Mouse (Mus musculus) right cerebral cortex, postnatal 10 days (tissue): ENCODE measurements at regions not wholly inside any gene's neighbourhood (a gene's known extent, or its start where the extent isn't known, plus 50 kb on each side); places are given as distances from the start of the nearest gene placed in this dataset.

Source experiments
- DNase-seq, 2 experiments: peaks; one replicate each; pipeline ENCODE4 v3.0.0; 2021; ENCODE audit warnings: low spot score in 2 of 2

- DNase-seq: no peak
Measured at GRCm38 (mm10) chr8:44094818-44095217, 385.0 kb upstream of the Adam34 start.

GRCm38 (mm10) chr8:44093491-44093890 lies 383.6 kb upstream of the Adam34 start:
- no peak for DNase-seq

GRCm38 (mm10) chr8:44082057-44082456 lies 372.2 kb upstream of the Adam34 start:
- no peak for DNase-seq

GRCm38 (mm10) chr8:44058846-44059245 lies 349.0 kb upstream of the Adam34 start:
- no peak for DNase-seq

GRCm38 (mm10) chr8:44042572-44043355 lies 332.9 kb upstream of the Adam34 start:
- no peak for DNase-seq

GRCm38 (mm10) chr8:44034211-44034610 lies 324.4 kb upstream of the Adam34 start:
- peak; percentile 39 to 56 for DNase-seq

- DNase-seq: no peak
Measured at GRCm38 (mm10) chr8:44031376-44031775, 321.5 kb upstream of the Adam34 start.

GRCm38 (mm10) chr8:44030972-44031371 lies 321.1 kb upstream of the Adam34 start:
- DNase-seq: no peak

GRCm38 (mm10) chr8:44027738-44028137 lies 317.9 kb upstream of the Adam34 start:
- DNase-seq: no peak

- peak; percentile 66 to 75 for DNase-seq
Measured at GRCm38 (mm10) chr8:44025926-44026325, 316.1 kb upstream of the Adam34 start.

GRCm38 (mm10) chr8:44024028-44024427 lies 314.2 kb upstream of the Adam34 start:
- no peak for DNase-seq
